Mouse (Mus musculus) inflammation-experienced regulatory T-cells (primary cell): ENCODE data around the gene Rcn2. TPM values are rescaled to one million over a fixed set of nuclear protein-coding genes. Genes with fewer than 3 reads are reported as not detected.

Experiments used
- polyA plus RNA-seq, 2 experiments: library from polyadenylated mRNA; unstranded; fragments of 100-300 nt; shearing (Covaris generic); gene quantifications; one replicate each; pipeline ENCODE4 v1.2.1; 2017

Rcn2 gene
- 10 to 100 TPM; 59.1 to 78.8 TPM for polyA plus RNA-seq

DNA sequence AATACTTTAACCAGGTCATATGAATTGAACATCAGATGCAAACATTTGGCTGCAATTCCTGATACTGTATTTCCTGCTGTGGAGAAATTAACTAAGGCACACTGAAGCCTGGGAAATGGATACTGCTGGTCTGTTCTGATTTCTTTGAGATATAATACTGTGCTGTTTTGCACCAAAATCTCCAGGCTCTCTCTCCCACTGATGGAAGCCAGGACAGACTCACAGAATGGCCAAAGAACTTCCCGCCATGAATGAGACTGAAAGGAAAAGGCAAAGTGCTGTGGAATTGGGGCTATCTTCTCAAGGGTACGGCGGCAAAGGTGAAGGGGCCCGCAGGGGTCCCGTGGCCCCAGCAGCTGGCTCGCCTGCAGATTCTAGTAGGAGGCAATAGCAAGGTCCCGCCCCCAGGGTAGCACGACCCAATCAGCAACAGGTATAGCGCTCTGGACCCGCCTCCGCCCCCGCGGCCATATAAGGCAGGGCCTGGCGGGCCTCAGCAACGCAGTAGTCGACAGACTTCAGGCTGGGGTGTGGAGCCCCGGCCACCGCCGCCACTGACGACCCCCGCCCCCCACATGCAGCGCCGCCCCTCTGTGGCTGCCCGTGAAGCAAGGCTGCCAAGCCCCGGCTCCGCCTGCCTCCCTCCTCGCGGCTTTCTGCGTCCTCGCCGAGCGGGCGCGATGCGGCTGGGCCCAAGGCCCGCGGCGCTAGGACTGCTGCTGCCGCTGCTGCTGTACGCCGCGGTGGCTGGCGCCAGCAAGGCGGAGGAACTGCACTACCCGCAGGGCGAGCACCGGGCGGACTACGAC is at the start of gene Rcn2:
Rcn2 (plus strand) TSS at position 474 of the 809 bp plus-strand sequence.

DNA sequence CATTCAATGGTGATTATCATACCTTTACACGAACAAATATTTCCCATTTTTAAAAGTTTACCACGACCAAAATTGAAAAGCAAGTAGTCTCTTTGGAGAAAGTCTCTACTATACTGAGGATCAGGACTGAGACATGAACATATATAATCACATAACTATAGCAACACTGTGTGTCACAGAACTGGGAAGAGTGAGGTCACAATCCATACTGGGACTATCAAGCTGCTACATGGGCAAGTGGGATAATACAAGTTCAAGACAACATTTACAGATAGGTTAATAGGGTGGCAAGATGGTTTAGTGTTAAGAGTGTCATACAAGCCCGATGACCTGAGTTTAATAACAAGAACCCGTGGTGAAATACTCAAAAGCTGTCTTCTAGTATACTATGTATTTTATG is 31.2 kb upstream of the Rcn2 start, which contains the start of gene 4930563M21Rik:
4930563M21Rik (minus strand) TSS at position 101 of the 400 bp plus-strand sequence.

DNA sequence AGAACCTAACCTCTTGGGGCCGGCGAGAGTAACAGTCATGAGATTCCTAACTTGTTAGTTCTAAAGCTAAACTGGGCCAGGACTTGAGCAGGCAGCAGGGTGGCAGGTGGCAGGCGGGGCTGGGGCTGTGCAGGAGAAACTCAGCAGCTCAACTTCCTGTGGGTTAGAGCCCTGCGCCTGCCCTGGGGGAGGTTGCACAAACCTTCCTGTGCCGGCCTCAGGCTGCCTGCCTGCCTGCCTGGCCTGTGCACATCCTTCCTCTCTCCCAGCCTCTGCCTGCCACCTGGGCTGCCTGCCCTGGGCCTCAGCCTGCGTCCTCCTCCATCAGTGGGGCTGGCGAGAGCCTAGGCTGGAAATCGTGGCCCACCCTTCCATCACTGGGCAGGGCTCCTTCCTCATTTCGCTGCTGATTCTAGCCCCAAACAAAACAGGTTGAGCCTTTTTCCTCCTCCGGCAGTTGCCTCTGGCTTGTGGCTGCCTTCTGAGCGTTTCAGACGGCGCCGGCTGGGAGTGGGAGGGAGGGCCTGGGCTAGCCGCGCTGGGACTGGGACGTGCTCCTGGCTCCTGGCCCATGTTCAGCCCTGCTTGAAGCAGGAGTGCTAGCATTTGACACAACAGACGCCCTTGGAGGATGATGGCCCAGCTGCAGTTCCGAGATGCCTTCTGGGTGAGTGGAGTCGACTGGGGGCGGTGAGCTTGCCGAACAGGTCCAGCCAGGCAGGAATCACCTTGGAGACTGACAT is 48.3 kb downstream of the Rcn2 start, which contains the start of gene Pstpip1:
Pstpip1 (plus strand) TSS at position 185 of the 743 bp plus-strand sequence.

Other genes starting within 250 kb of the Rcn2 start
- gene Scaper, start 103.7 kb upstream of the Rcn2 start, polyA plus RNA-seq = 10 to 100 TPM; 18.0 to 21.1 TPM
- gene 4930563M21Rik, start 31.3 kb upstream of the Rcn2 start, polyA plus RNA-seq = not detected
- gene Pstpip1, start 48.1 kb downstream of the Rcn2 start, polyA plus RNA-seq = 100 to 1,000 TPM; 135 to 140 TPM
- gene Tspan3, start 123.6 kb downstream of the Rcn2 start, polyA plus RNA-seq = 10 to 100 TPM; 44.5 to 91.2 TPM